Mouse (Mus musculus) spleen, adult 2 months (tissue): ENCODE measurements at regions not wholly inside any gene's neighbourhood (a gene's known extent, or its start where the extent isn't known, plus 50 kb on each side); places are given as distances from the start of the nearest gene placed in this dataset.

Experiments used
- CTCF ChIP-seq: fragments of 200-500 bp; IDR thresholded peaks from 2 replicates; pipeline ENCODE4 v1.5.1; 2011; ENCODE audit warnings: mild to moderate bottlenecking, inconsistent platforms; ENCODE audit not compliant: insufficient read depth, insufficient read length, insufficient replicate concordance; ENCODE audit errors: extremely low read depth
- POLR2A ChIP-seq: fragments of 200-500 bp; IDR thresholded peaks from 2 replicates; pipeline ENCODE4 v1.6.1; 2011; ENCODE audit warnings: low read depth, low read length, inconsistent platforms

- TF ChIP-seq POLR2A: no peak
- TF ChIP-seq CTCF: no peak
These were observed 56.1 kb upstream of the Sgip1 start for GRCm38 (mm10) chr4:102685045-102685444.
